Mouse (Mus musculus) mammary gland, adult 2 months (tissue): ENCODE data around the gene Vmn1r40. TPM values are rescaled to one million over a fixed set of nuclear protein-coding genes. Genes with fewer than 3 reads are reported as not detected.

Source experiments
- polyA plus RNA-seq: library from polyadenylated mRNA; depleted of rRNA; stranded (reverse); fragments of >200 nt; gene quantifications from 2 replicates; pipeline ENCODE4 v1.2.3, GENCODE M21; 2012; ENCODE audit warnings: low replicate concordance; rRNA removed

The Vmn1r40 gene
- not detected in 2 replicates for polyA plus RNA-seq

DNA sequence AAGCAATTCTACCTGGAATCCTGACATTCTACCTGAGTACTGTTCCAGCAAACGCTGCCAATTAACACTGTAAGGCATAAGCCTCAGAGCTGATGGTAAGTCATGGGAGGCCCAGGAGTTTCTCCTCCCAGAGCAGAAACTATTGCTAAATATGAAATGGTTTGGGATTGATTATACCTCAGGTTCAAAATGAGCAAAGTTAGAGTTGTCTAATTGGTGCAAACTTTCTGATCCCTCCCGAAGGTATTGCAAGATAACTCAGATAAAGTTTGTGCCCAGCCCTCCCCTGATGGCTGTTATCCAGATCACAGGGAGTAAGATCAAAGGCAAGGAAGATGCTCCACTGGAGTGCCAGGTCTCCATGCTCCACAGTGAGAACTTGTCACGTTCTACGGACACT is at the start of gene Vmn1r40:
Gene Vmn1r40 (plus strand): TSS at position 301 of the 400 bp plus-strand sequence.

DNA sequence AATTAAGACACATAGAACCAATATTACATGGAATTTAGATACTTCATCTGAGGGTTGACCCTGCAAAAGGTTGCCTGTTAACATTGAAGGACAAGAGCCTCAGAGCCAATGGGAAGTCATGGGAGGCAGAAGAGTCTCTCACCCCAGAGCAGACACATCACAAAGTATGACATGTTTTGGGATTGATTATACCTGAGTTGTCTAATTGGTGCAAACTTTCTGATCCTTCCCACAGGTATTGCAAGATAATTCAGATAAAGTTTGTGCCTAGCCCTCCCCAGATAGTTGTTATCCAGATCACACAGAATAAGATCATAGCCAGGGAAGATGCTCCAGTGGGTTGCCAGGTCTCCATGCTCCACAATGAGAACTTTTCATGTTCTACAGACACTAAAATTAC is 33.1 kb downstream of the Vmn1r40 start, which contains the start of gene Vmn1r41:
Gene Vmn1r41 (plus strand): TSS at position 301 of the 400 bp plus-strand sequence.

Other genes with a start within 250 kb of the Vmn1r40 start
- 74.6 and 92.3 TPM in 2 replicates for gene Chchd6, start 111.9 kb upstream of the Vmn1r40 start, polyA plus RNA-seq
- 8.5 and 13.5 TPM in 2 replicates for gene Txnrd3, start 63.6 kb upstream of the Vmn1r40 start, polyA plus RNA-seq
- gene Vmn1r41, start 33.2 kb downstream of the Vmn1r40 start, polyA plus RNA-seq = not detected in 2 replicates
- gene Vmn1r42, start 168.9 kb downstream of the Vmn1r40 start, polyA plus RNA-seq = not detected in 2 replicates
- not detected in 2 replicates for gene Vmn1r43, start 168.9 kb downstream of the Vmn1r40 start, polyA plus RNA-seq
- not detected in 2 replicates for gene Vmn1r44, start 176.1 kb downstream of the Vmn1r40 start, polyA plus RNA-seq
- gene Vmn1r45, start 233.1 kb downstream of the Vmn1r40 start, polyA plus RNA-seq = not detected in 2 replicates